Mouse (Mus musculus): ENCODE data around the gene Vmp1. TPM values are rescaled to one million over a fixed set of nuclear protein-coding genes. Genes with fewer than 3 reads are reported as not detected.

Gene Vmp1
- polyA plus RNA-seq, 2 experiments = 49.5 to 98.3 TPM

- no peaks in the 10 kb centered on the region for H3K27me3 ChIP-seq (ENCODE audit: control insufficient read depth, insufficient read depth, low read length)
- H3K9me3 ChIP-seq (ENCODE audit: control insufficient read depth, low read length) = no peaks in the 10 kb centered on the region
- no peaks in the 10 kb centered on the region for H3K36me3 ChIP-seq (ENCODE audit: control insufficient read depth, insufficient read depth, low read length)
- no peak overlapping the region for H3K9ac ChIP-seq (ENCODE audit: low read depth, low read length, severe bottlenecking)
- no peak for DNase-seq (ENCODE audit: low spot score)
- no peak overlapping the region for H3K4me3 ChIP-seq (replicated peaks; ENCODE audit: low read length)
- H3K27ac ChIP-seq (replicated peaks; ENCODE audit: low read depth, low read length) = no peak overlapping the region
- ATAC-seq (ENCODE audit: low FRiP score, low read depth) = no peak
- peaks cover 6% of the 10 kb centered on the region for H3K4me1 ChIP-seq (ENCODE audit: control insufficient read depth, insufficient read depth, low read length)
- H3K4me2 ChIP-seq (replicated peaks; ENCODE audit: low read depth, low read length, severe bottlenecking) = no peak overlapping the region
- WGBS = 95% methylated on average over 2 of the region's 2 CpGs
- TF ChIP-seq POLR2A (IDR thresholded peaks at IDR 0.05; ENCODE audit: borderline replicate concordance, extremely low read depth, insufficient read depth, insufficient read length) = no peak
Observed at GRCm38 (mm10) chr11:86540476-86540845, 143.2 kb downstream of the Vmp1 start.

GRCm38 (mm10) chr11:86539716-86540475, 143.7 kb downstream of the Vmp1 start:
- H3K4me3 ChIP-seq (replicated peaks; ENCODE audit: low read length) = no peak overlapping the region
- H3K9ac ChIP-seq (ENCODE audit: low read depth, low read length, severe bottlenecking) = no peak overlapping the region
- H3K27ac ChIP-seq (replicated peaks; ENCODE audit: low read depth, low read length) = no peak overlapping the region
- H3K4me1 ChIP-seq (ENCODE audit: control insufficient read depth, insufficient read depth, low read length) = peaks cover 6% of the 10 kb centered on the region
- no peak overlapping the region for H3K4me2 ChIP-seq (replicated peaks; ENCODE audit: low read depth, low read length, severe bottlenecking)
- H3K9me3 ChIP-seq (ENCODE audit: control insufficient read depth, low read length) = no peaks in the 10 kb centered on the region
- no peak for ATAC-seq (ENCODE audit: low FRiP score, low read depth)
- 91% methylated on average over 6 of the region's 6 CpGs for WGBS
- TF ChIP-seq POLR2A (IDR thresholded peaks at IDR 0.05; ENCODE audit: borderline replicate concordance, extremely low read depth, insufficient read depth, insufficient read length) = no peak
- H3K36me3 ChIP-seq (ENCODE audit: control insufficient read depth, insufficient read depth, low read length) = peaks cover under 1% of the 10 kb centered on the region; the same call in 1 of the 2 replicates
- H3K27me3 ChIP-seq (ENCODE audit: control insufficient read depth, insufficient read depth, low read length) = no peaks in the 10 kb centered on the region
- no peak for DNase-seq (ENCODE audit: low spot score)

GRCm38 (mm10) chr11:86538786-86539185, 144.8 kb downstream of the Vmp1 start:
- peaks cover 11% of the 10 kb centered on the region for H3K36me3 ChIP-seq (ENCODE audit: control insufficient read depth, insufficient read depth, low read length)
- 81% methylated on average over 4 of the region's 4 CpGs for WGBS

GRCm38 (mm10) chr11:86534201-86534910, 149.3 kb downstream of the Vmp1 start:
- DNase-seq (ENCODE audit: low spot score) (no peak), ATAC-seq (ENCODE audit: low FRiP score, low read depth) (no peak)
- no peak overlapping the region for H3K4me3 ChIP-seq (replicated peaks; ENCODE audit: low read length)
- H3K27ac ChIP-seq (replicated peaks; ENCODE audit: low read depth, low read length) = no peak overlapping the region
- no peak overlapping the region for H3K4me2 ChIP-seq (replicated peaks; ENCODE audit: low read depth, low read length, severe bottlenecking)
- H3K9me3 ChIP-seq (ENCODE audit: control insufficient read depth, low read length) = no peaks in the 10 kb centered on the region
- 91% methylated on average over 5 of the region's 5 CpGs for WGBS
- H3K4me1 ChIP-seq (ENCODE audit: control insufficient read depth, insufficient read depth, low read length) = no peaks in the 10 kb centered on the region
- no peaks in the 10 kb centered on the region for H3K27me3 ChIP-seq (ENCODE audit: control insufficient read depth, insufficient read depth, low read length)
- H3K9ac ChIP-seq (ENCODE audit: low read depth, low read length, severe bottlenecking) = no peak overlapping the region
- TF ChIP-seq POLR2A (IDR thresholded peaks at IDR 0.05; ENCODE audit: borderline replicate concordance, extremely low read depth, insufficient read depth, insufficient read length) = no peak
- peaks cover 44% of the 10 kb centered on the region for H3K36me3 ChIP-seq (ENCODE audit: control insufficient read depth, insufficient read depth, low read length)

More at GRCm38 (mm10) chr11:86538786-86539185, 144.8 kb downstream of the Vmp1 start:
- Histone ChIP-seq H3K4me3 (replicated peaks; ENCODE audit: low read length) (no peak overlapping the region), H3K27ac (replicated peaks; ENCODE audit: low read depth, low read length) (no peak overlapping the region), H3K9me3 (ENCODE audit: control insufficient read depth, low read length) (no peaks in the 10 kb centered on the region), H3K9ac (ENCODE audit: low read depth, low read length, severe bottlenecking) (no peak overlapping the region), H3K4me1 (ENCODE audit: control insufficient read depth, insufficient read depth, low read length) (peaks cover 6% of the 10 kb centered on the region), H3K27me3 (ENCODE audit: control insufficient read depth, insufficient read depth, low read length) (no peaks in the 10 kb centered on the region), H3K4me2 (replicated peaks; ENCODE audit: low read depth, low read length, severe bottlenecking) (no peak overlapping the region)
- TF ChIP-seq POLR2A (IDR thresholded peaks at IDR 0.05; ENCODE audit: borderline replicate concordance, extremely low read depth, insufficient read depth, insufficient read length) = no peak
- DNase-seq (ENCODE audit: low spot score) (no peak), ATAC-seq (ENCODE audit: low FRiP score, low read depth) (no peak)

MicroRNAs encoded within 50 kb of the gene (microRNA counts, 519-probe panel; counts per million panel counts)
- 3,742 counts per million, percentile 76 among the panel's probes with 10 or more counts for microRNA mmu-miR-21

Small RNA genes lying within 50 kb of the gene (microRNA-seq; reads per million reads assigned to microRNA genes)
- 8,104 reads per million, percentile 93 among the genes with 10 or more reads in this experiment for gene Mir21a

Other genes with a start within 250 kb of the Vmp1 start
- 20.2 and 20.4 TPM in 2 replicates for gene Rnft1, start 199.2 kb downstream of the Vmp1 start, polyA plus RNA-seq (2012; rRNA removed)
- 46.0 and 46.6 TPM in 2 replicates for gene Rnft1, start 199.2 kb downstream of the Vmp1 start, polyA plus RNA-seq (2014; fragmentation: Nextera tagmentation; extraction: Ambion mirVana)
- 26.6 and 33.5 TPM in 2 replicates for gene Rps6kb1, start 139.0 kb downstream of the Vmp1 start, polyA plus RNA-seq (2012; rRNA removed)
- gene Rps6kb1, start 139.0 kb downstream of the Vmp1 start, polyA plus RNA-seq (2014; fragmentation: Nextera tagmentation; extraction: Ambion mirVana) = 59.4 and 73.1 TPM in 2 replicates
- 7.1 and 7.6 TPM in 2 replicates for gene Tubd1, start 138.8 kb downstream of the Vmp1 start, polyA plus RNA-seq (2012; rRNA removed)
- 10.1 and 10.5 TPM in 2 replicates for gene Tubd1, start 138.8 kb downstream of the Vmp1 start, polyA plus RNA-seq (2014; fragmentation: Nextera tagmentation; extraction: Ambion mirVana)
- gene Ptrh2, start 149 bp upstream of the Vmp1 start, polyA plus RNA-seq (2012; rRNA removed) = 13.4 and 19.1 TPM in 2 replicates
- 31.3 and 32.3 TPM in 2 replicates for gene Ptrh2, start 149 bp upstream of the Vmp1 start, polyA plus RNA-seq (2014; fragmentation: Nextera tagmentation; extraction: Ambion mirVana)
- 116 and 120 TPM in 2 replicates for gene Cltc, start 73.7 kb upstream of the Vmp1 start, polyA plus RNA-seq (2012; rRNA removed)
- gene Cltc, start 73.7 kb upstream of the Vmp1 start, polyA plus RNA-seq (2014; fragmentation: Nextera tagmentation; extraction: Ambion mirVana) = 156 and 162 TPM in 2 replicates
- 13.9 and 15.2 TPM in 2 replicates for gene Dhx40, start 123.9 kb upstream of the Vmp1 start, polyA plus RNA-seq (2012; rRNA removed)
- gene Dhx40, start 123.9 kb upstream of the Vmp1 start, polyA plus RNA-seq (2014; fragmentation: Nextera tagmentation; extraction: Ambion mirVana) = 23.3 and 27.8 TPM in 2 replicates